Mouse (Mus musculus): Measurements from ENCODE around the gene Tcea2.
A peak's percentile ranks its signal among the peaks of the same experiment; 100 is the strongest.

The Tcea2 gene

GRCm38 (mm10) chr2:181675454-181675853 is 4.7 kb upstream of the Tcea2 start:
- peak; percentile 68 for DNase-seq (ENCODE audit: low spot score)

- peak; percentile 51 for DNase-seq (ENCODE audit: low spot score)
Observed at GRCm38 (mm10) chr2:181676424-181676823, 3.7 kb upstream of the Tcea2 start.

GRCm38 (mm10) chr2:181677096-181677754 is 2.9 kb upstream of the Tcea2 start:
- DNase-seq (ENCODE audit: low spot score), result no peak

- DNase-seq (ENCODE audit: low spot score), result no peak
Observed at GRCm38 (mm10) chr2:181677755-181678098, 2.4 kb upstream of the Tcea2 start.

GRCm38 (mm10) chr2:181678780-181679179 is 1.3 kb upstream of the Tcea2 start:
- DNase-seq (ENCODE audit: low spot score), result peak; percentile 90

GRCm38 (mm10) chr2:181680716-181681117 is 607 bp downstream of the Tcea2 start:
- no peak for DNase-seq (ENCODE audit: low spot score)

- DNase-seq (ENCODE audit: low spot score), result no peak
Observed at GRCm38 (mm10) chr2:181681978-181682377, 1.9 kb downstream of the Tcea2 start.

- DNase-seq (ENCODE audit: low spot score), result no peak
Observed at GRCm38 (mm10) chr2:181683381-181683780, 3.3 kb downstream of the Tcea2 start.

- no peak for DNase-seq (ENCODE audit: low spot score)
Observed at GRCm38 (mm10) chr2:181684713-181685112, 4.6 kb downstream of the Tcea2 start.

GRCm38 (mm10) chr2:181685686-181686085 is 5.6 kb downstream of the Tcea2 start:
- no peak for DNase-seq (ENCODE audit: low spot score)

- DNase-seq (ENCODE audit: low spot score), result no peak
Observed at GRCm38 (mm10) chr2:181687586-181687985, 7.5 kb downstream of the Tcea2 start.

GRCm38 (mm10) chr2:181689466-181690160 is 9.5 kb downstream of the Tcea2 start:
- no peak for DNase-seq (ENCODE audit: low spot score)

GRCm38 (mm10) chr2:181691083-181691482 is 11.0 kb downstream of the Tcea2 start:
- no peak for DNase-seq (ENCODE audit: low spot score)

GRCm38 (mm10) chr2:181691571-181691970 is 11.5 kb downstream of the Tcea2 start:
- DNase-seq (ENCODE audit: low spot score), result no peak

GRCm38 (mm10) chr2:181692304-181692703 is 12.2 kb downstream of the Tcea2 start:
- no peak for DNase-seq (ENCODE audit: low spot score)

GRCm38 (mm10) chr2:181693339-181694280 is 13.5 kb downstream of the Tcea2 start, which contains the start of gene Rgs19:
TSS of gene Rgs19 (minus strand) at chr2:181693977.
- DNase-seq (ENCODE audit: low spot score), result peak; percentile 77

GRCm38 (mm10) chr2:181694581-181694980 is 14.5 kb downstream of the Tcea2 start:
- DNase-seq (ENCODE audit: low spot score), result no peak

GRCm38 (mm10) chr2:181695776-181696175 is 15.7 kb downstream of the Tcea2 start:
- DNase-seq (ENCODE audit: low spot score), result no peak

- DNase-seq (ENCODE audit: low spot score), result no peak
Observed at GRCm38 (mm10) chr2:181696801-181697420, 16.8 kb downstream of the Tcea2 start.

GRCm38 (mm10) chr2:181698241-181698640 is 18.1 kb downstream of the Tcea2 start, which contains the start of gene Lkaaear1:
TSS of gene Lkaaear1 (minus strand) at chr2:181698442.
- DNase-seq (ENCODE audit: low spot score), result no peak

GRCm38 (mm10) chr2:181706668-181707067 is 26.6 kb downstream of the Tcea2 start:
- peak; percentile 46 for DNase-seq (ENCODE audit: low spot score)

- peak; percentile 24 for DNase-seq (ENCODE audit: low spot score)
Observed at GRCm38 (mm10) chr2:181713749-181714148, 33.6 kb downstream of the Tcea2 start.

Measured in retina, embryonic 14.5 days (tissue).